Mouse (Mus musculus) activated CD4-positive, CD25-positive, alpha-beta regulatory T cell, adult 4 months (primary cell): ENCODE results near the gene Borcs6. TPM values are rescaled to one million over a fixed set of nuclear protein-coding genes. Genes with fewer than 3 reads are reported as not detected.
"Not testable (repeated sequence)": the region's sequence is repeated elsewhere in the genome, so short reads cannot be mapped to it uniquely, and the experiment has no call there.

ENCODE experiments used
- ATAC-seq: one replicate; pipeline ENCODE4 v1.8.0; 2017
- polyA plus RNA-seq, 2 experiments: library from polyadenylated mRNA; unstranded; fragments of 100-300 nt; shearing (Covaris generic); gene quantifications; one replicate each; pipeline ENCODE4 v1.2.1; 2017

Gene Borcs6
- polyA plus RNA-seq, 2 experiments from 2014 or later = 2.1 to 2.4 TPM

- no peak for ATAC-seq
Observed at GRCm38 (mm10) chr11:69090367-69090766, 30.9 kb downstream of the Borcs6 start.

DNA sequence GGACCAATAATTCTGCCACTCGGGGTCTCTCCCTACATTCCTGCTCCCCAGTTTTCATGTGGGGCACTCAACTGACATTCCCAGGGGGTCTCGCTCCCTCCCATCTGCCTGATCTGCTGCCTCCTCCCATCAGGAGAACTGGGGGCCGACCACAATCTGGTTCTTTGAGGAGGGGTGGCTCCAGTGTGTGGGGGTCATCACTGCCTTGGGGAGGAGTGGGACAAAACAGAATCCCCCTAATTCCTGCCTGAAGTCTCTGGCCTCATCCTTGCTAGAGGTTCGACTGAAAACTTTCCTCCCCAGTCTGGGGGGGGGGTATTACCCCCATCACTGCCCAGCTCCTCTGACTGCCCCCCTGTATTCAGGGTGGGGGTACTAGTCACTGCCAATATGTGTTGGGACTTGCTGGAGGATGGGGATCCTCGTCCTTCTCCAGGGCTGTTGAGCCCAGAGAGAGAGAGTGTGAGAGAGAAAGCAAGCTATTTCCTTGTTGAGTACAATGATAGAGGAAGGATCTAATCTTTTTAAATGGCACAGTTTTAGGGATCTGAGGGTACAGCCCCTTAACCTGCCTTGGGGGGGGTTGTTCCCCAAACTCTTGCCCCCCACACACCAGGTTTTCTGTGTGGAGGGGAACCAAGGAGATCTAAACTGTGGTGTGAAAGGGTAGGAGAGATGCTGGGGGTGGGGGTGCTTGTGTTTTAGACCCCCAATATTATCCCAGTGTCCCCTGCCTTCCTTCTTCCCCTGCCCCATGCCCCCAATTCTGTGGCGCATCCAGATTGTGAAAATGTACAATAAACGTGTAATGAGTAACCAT, 32.3 kb downstream of the Borcs6 start:
- ATAC-seq = no peak

GRCm38 (mm10) chr11:69092386-69092751, 32.9 kb downstream of the Borcs6 start:
- no peak for ATAC-seq

- no peak for ATAC-seq
Observed at GRCm38 (mm10) chr11:69092871-69093270, 33.4 kb downstream of the Borcs6 start.

DNA sequence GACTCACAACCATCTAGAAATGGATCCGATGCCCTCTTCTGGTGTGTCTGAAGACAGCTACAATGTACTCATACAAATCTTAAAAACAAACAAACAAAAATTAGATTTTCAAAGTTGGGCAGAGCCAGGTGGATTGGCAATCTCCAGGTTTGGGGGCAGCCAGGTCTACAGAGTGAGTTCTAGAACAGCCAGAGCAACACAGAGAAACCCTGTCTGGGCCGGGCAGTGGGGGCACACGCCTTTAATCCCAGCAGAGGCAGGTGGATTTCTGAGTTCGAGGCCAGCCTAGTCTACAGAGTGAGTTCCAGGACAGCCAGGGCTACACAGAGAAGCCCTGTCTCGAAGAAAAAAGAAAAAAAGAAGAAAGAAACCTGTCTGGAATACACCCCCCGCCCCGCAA, 34.3 kb downstream of the Borcs6 start:
- ATAC-seq = not testable (repeated sequence)

- peak; percentile 57 for ATAC-seq
Observed at GRCm38 (mm10) chr11:69094697-69095429, 35.3 kb downstream of the Borcs6 start, which contains the start of gene Per1. Gene Per1, plus strand, starts transcription at chr11:69095217.

DNA sequence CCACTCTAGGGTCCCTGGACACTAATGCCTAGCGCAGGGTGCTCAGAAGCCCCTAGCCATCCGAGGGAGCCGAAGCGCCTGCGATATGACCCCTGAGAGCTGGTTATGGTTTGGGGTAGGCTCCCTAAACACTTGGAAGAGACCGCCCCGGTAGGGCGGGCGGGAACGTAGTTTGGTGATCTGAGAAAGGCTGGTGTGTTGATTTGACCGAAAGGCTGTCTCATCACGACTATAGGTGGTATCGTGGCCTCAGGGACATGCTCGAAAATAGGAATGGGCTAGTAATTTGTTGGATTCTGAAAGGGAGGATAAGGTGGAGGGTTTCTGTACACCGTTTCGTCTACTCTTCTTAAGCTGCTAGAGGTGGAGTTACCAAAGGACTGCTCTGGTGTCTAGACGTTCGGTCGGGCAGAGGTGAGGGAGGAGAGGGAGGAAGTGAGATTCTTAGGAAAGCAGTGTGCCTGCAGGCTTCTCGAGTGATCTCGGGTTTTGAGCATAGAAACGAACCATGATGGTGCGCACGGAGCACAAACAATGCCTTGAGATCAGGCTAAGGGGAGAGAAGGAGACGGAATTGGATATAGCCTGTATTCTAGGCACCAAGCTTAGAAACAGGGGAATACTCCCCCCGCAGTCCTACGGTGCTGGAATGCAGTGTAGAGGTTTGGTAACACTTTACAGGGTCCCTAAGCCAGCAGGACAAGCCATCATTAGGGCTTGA, 36.2 kb downstream of the Borcs6 start:
- ATAC-seq = no peak

DNA sequence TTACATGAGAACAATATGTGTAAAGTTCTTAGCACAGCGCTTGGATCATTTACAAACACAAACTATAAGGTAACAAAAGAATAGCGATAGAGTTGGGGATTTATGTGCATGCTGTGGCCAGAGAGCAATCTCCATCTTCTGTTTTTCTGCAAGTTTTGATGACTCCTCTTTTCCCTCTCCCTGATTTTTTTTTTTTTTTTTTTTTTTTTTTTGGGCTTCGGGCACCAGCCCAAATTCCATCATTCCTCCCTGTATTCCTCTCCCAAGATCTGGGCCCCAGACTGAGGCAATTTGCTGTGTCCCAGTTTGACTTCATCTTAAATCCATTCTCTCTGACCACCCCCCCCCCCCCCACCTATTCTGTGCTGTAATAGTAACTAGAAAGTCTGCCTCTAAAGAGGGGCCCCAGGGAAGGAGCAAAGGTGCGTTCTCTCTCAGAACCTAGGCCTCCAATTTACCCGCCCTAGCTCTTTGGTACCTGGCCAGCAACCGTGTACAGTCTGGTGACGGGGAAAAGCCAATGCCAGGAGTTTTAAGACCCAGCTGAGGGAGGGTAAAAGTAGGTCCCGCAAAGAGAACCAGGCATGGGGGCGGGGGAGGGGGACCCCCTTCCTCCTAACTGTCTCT, 37.0 kb downstream of the Borcs6 start:
- ATAC-seq = no peak

DNA sequence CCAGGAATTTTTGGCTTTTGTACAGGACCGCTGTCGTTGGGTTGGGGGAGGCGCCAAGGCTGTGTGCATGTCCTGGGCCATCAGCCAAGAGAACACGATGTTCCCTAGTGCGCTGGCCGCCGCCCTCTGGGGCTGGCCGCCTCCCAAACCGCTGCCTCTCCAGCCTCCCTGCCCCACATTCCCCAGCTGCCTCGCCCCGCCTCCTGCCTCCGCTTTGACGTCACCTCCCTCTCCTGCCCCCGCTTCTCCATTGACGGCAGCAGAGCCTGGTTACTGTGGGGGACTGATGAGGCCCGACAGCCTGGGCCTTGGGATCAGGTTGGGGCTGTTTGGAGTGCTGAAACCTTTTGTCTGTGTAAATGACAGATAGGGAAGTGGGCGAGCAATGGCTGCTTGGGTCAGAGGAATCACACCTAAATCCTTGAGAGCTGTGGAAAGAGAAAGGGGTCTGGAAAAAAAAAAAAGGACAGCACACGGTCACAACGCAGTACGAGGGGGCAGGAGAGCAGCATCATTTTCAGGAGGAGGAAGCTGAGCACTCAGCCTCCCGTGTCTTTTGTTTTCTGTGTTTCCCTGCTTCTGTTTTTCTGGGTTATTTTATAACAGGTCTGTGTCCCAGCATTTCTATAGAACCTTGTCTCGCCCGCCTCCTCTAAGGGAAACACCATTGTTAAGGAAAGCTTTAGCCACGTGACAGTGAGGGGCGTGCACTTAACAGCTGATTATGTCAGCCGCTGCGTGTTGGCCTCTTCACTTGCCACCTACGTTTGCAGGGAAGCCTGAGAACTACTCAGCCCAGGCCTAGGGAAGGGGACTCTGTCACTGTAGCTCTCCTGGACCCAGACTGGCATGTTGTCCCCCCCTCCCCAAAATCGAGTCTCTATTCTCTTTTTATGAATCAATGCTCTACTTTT, 37.7 kb downstream of the Borcs6 start:
- ATAC-seq = no peak

DNA sequence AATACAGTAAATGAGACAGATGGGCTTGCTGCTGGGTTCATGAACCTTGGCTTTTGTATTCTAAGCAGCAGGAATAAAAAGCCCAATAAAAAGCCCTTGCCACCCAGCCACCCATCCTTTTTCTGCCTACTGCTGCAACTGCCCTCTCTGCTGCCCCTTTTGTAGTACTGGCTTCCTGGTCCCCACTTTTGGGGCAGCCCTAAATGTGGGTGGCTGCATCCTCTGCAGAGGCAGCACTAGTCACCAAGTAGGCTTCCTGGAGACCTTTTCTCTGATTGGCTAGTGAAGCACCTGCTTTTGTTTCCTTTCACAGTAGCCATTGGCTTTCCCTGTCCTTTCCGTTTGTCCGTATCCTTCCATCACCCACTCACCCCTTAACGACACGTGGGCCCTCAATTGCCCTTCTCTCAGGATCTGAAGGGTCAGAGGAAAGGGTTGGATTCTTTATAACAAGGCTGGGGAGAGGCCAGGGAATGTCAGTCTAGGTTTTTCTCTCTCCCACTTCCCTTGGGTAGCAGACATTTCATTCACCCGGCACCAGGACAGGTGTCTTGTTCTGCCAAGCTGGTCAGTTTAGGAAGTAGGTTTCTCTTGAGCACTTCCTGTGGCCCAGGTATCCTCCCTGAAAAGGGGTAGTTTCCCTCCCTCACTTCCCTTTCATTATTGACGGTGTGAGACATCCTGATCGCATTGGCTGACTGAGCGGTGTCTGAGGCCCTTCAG, 38.7 kb downstream of the Borcs6 start:
- peak; percentile 43 for ATAC-seq

DNA sequence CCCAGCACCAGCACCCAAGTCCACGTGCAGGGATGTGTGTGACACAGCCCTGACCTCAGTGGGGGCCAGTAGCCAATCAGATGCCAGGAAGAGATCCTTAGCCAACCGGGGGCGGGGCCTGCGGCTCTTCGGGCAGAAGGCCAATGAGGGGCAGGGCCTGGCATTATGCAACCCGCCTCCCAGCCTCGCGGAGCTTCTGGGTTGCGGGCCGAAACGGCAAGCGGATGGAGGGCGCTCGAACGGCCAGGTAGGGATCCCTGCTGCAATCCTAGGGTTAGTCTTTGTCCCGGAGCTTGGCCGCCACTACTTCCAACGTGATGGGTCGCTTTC, 39.2 kb downstream of the Borcs6 start:
- ATAC-seq = no peak

GRCm38 (mm10) chr11:69099177-69099914, 39.8 kb downstream of the Borcs6 start:
- ATAC-seq = no peak

DNA sequence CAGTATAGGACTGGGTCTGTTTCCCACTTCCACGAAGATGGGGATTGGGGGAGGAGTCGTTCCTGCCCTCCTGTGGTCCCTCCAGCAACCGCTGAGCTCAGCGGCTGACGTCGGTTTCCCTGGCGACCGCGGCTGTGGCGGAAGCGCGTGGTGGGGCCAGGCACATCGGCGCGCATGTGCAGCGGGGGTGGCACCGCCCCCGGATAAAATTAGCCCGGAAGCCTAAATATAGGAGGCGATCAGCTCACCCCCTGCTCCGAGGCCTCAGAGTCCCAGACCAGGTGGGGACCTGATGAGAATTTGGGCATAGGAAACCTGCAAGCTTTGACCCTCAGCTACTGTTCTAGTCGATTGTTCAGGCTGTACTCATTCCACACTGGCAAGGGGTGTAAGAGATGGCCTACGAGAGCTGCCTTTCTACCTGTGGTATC, 40.4 kb downstream of the Borcs6 start:
- peak; percentile 4 for ATAC-seq

GRCm38 (mm10) chr11:69100639-69101360, 41.3 kb downstream of the Borcs6 start:
- ATAC-seq = no peak

DNA sequence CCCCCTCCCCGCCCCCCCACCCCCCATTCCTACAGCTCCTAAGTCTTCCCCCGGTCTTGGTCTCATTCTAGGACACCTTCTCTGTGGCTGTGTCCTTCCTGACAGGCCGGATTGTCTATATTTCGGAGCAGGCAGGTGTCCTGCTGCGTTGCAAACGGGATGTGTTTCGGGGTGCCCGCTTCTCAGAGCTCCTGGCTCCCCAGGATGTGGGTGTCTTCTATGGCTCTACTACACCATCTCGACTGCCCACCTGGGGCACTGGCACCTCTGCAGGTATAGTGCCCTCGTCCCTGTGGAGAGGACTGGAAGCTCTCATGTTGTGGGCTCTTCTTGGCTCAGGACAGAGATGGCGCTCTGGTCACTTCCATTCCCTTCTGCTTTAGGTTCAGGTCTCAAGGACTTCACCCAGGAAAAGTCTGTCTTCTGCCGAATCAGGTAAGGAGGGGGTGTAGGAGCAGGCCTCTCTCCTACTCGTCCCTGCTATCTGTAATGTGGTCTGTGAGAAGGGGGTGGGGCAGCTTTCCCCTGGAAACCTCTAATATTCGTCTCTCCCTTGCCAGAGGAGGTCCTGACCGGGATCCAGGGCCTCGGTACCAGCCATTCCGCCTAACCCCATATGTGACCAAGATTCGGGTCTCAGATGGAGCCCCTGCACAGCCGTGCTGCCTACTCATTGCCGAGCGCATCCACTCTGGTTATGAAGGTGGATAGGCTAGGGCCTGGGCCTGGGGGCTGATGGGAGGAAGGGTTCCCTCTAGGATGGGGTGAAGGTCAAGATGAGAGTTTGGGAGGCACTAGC, 42.3 kb downstream of the Borcs6 start:
- no peak for ATAC-seq

- no peak for ATAC-seq
Observed at GRCm38 (mm10) chr11:69102403-69102725, 42.8 kb downstream of the Borcs6 start.

- no peak for ATAC-seq
Observed at GRCm38 (mm10) chr11:69103121-69103520, 43.6 kb downstream of the Borcs6 start.

DNA sequence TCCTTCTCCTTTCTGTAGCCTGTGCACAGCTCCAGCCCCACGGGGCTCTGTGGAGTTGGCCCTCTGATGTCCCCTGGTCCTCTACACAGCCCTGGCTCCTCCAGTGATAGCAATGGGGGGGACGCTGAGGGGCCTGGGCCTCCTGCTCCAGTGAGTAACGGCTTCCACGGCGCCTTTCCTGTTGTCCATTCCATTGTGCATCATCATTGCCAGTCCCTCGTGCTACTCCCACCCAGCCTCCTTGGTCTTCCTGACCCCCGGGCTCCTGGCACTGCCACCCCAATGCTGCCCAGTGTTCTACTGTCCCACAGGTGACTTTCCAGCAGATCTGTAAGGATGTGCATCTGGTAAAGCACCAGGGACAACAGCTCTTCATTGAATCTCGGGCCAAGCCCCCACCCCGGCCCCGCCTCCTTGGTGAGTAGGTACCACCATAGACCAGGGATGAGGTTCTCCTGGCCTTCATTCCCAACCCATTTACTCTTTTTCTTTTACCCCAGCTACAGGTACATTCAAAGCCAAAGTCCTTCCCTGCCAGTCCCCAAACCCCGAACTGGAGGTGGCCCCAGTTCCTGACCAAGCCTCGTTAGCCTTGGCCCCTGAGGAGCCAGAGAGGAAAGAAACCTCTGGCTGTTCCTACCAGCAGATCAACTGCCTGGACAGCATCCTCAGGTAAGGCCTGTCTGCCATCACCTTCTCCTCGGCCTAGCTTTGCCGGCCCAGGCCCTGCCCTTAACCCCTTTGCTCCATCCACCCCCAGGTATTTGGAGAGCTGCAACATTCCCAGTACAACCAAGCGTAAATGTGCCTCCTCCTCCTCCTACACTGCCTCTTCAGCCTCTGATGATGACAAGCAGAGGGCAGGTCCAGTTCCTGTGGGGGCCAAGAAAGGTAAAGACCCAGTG, 44.3 kb downstream of the Borcs6 start:
- no peak for ATAC-seq
